Mouse (Mus musculus): ENCODE results near the gene Slc9a3r1. TPM values are rescaled to one million over a fixed set of nuclear protein-coding genes. Genes with fewer than 3 reads are reported as not detected.

Slc9a3r1 gene
- polyA plus RNA-seq, 1 experiment from 2014 or later: 22.2 TPM

- Histone ChIP-seq H3K36me3 (no peaks in the 10 kb centered on the region), H3K27ac (ENCODE audit: poor library complexity, severe bottlenecking) (peak overlapping the region; percentile 28; the same call in 1 of the 2 replicates), H3K9ac (peak overlapping the region; percentile 74), H3K27me3 (replicated peaks) (no peaks in the 10 kb centered on the region), H3K4me2 (peak overlapping the region; percentile 96), H3K4me3 (peak overlapping the region; percentile 78), H3K9me3 (replicated peaks) (no peaks in the 10 kb centered on the region), H3K4me1 (replicated peaks) (peaks cover 36% of the 10 kb centered on the region)
- WGBS: under 1% methylated on average over 47 of the region's 47 CpGs
- ATAC-seq (ENCODE audit: insufficient number of reproducible peaks, low FRiP score): peak; percentile 2; the same call in 1 of the 2 replicates
Measured at GRCm38 (mm10) chr11:115163568-115164150, 518 bp downstream of the Slc9a3r1 start.

GRCm38 (mm10) chr11:115164341-115164975 is 1.3 kb downstream of the Slc9a3r1 start:
- Histone ChIP-seq H3K9me3 (replicated peaks) (no peaks in the 10 kb centered on the region), H3K9ac (peak overlapping the region; percentile 74), H3K27ac (ENCODE audit: poor library complexity, severe bottlenecking) (no peak overlapping the region), H3K4me1 (replicated peaks) (peaks cover 33% of the 10 kb centered on the region), H3K4me2 (peak overlapping the region; percentile 96), H3K36me3 (no peaks in the 10 kb centered on the region), H3K27me3 (replicated peaks) (no peaks in the 10 kb centered on the region), H3K4me3 (peak overlapping the region; percentile 78)
- no peak for ATAC-seq (ENCODE audit: insufficient number of reproducible peaks, low FRiP score)
- under 1% methylated on average over 14 of the region's 14 CpGs for WGBS

GRCm38 (mm10) chr11:115164976-115165374 is 1.8 kb downstream of the Slc9a3r1 start:
- ATAC-seq (ENCODE audit: insufficient number of reproducible peaks, low FRiP score): no peak

GRCm38 (mm10) chr11:115166776-115167175 is 3.6 kb downstream of the Slc9a3r1 start:
- Histone ChIP-seq H3K9me3 (replicated peaks) (no peaks in the 10 kb centered on the region), H3K4me2 (no peak overlapping the region), H3K9ac (no peak overlapping the region), H3K36me3 (no peaks in the 10 kb centered on the region), H3K27ac (ENCODE audit: poor library complexity, severe bottlenecking) (no peak overlapping the region), H3K4me1 (replicated peaks) (peaks cover 34% of the 10 kb centered on the region), H3K27me3 (replicated peaks) (no peaks in the 10 kb centered on the region), H3K4me3 (no peak overlapping the region)
- WGBS: 87% methylated on average over 3 of the region's 3 CpGs
- ATAC-seq (ENCODE audit: insufficient number of reproducible peaks, low FRiP score): no peak

More at GRCm38 (mm10) chr11:115164976-115165374, 1.8 kb downstream of the Slc9a3r1 start:
- no peaks in the 10 kb centered on the region for H3K36me3 ChIP-seq
- WGBS: 3% methylated on average over 9 of the region's 9 CpGs
- peak overlapping the region; percentile 96 for H3K4me2 ChIP-seq
- peaks cover 33% of the 10 kb centered on the region for H3K4me1 ChIP-seq (replicated peaks)
- no peaks in the 10 kb centered on the region for H3K9me3 ChIP-seq (replicated peaks)
- no peak overlapping the region for H3K27ac ChIP-seq (ENCODE audit: poor library complexity, severe bottlenecking)
- H3K4me3 ChIP-seq: peak overlapping the region; percentile 78
- no peaks in the 10 kb centered on the region for H3K27me3 ChIP-seq (replicated peaks)
- peak overlapping the region; percentile 74; the same call in 1 of the 2 replicates for H3K9ac ChIP-seq

- no peak overlapping the region for H3K27ac ChIP-seq (ENCODE audit: poor library complexity, severe bottlenecking)
- H3K4me2 ChIP-seq: no peak overlapping the region
- H3K36me3 ChIP-seq: no peaks in the 10 kb centered on the region
- no peak overlapping the region for H3K4me3 ChIP-seq
- peaks cover 34% of the 10 kb centered on the region for H3K4me1 ChIP-seq (replicated peaks)
- no peaks in the 10 kb centered on the region for H3K27me3 ChIP-seq (replicated peaks)
- 70% methylated on average over 8 of the region's 8 CpGs for WGBS
- H3K9ac ChIP-seq: no peak overlapping the region
- ATAC-seq (ENCODE audit: insufficient number of reproducible peaks, low FRiP score): no peak
- no peaks in the 10 kb centered on the region for H3K9me3 ChIP-seq (replicated peaks)
Measured at GRCm38 (mm10) chr11:115167631-115168249, 4.6 kb downstream of the Slc9a3r1 start.

GRCm38 (mm10) chr11:115169430-115169829 is 6.3 kb downstream of the Slc9a3r1 start:
- 85% methylated on average over 4 of the region's 4 CpGs for WGBS

GRCm38 (mm10) chr11:115171125-115171524 is 8.0 kb downstream of the Slc9a3r1 start:
- Histone ChIP-seq H3K4me2 (no peak overlapping the region), H3K36me3 (no peaks in the 10 kb centered on the region), H3K27ac (ENCODE audit: poor library complexity, severe bottlenecking) (no peak overlapping the region), H3K9ac (no peak overlapping the region), H3K4me1 (replicated peaks) (peaks cover 46% of the 10 kb centered on the region), H3K4me3 (no peak overlapping the region), H3K27me3 (replicated peaks) (peaks cover 17% of the 10 kb centered on the region; the same call in 1 of the 2 replicates), H3K9me3 (replicated peaks) (no peaks in the 10 kb centered on the region)
- 52% methylated on average over 8 of the region's 8 CpGs for WGBS
- no peak for ATAC-seq (ENCODE audit: insufficient number of reproducible peaks, low FRiP score)

More at GRCm38 (mm10) chr11:115169430-115169829, 6.3 kb downstream of the Slc9a3r1 start:
- Histone ChIP-seq H3K27me3 (replicated peaks) (peaks cover 9% of the 10 kb centered on the region; the same call in 1 of the 2 replicates), H3K4me3 (no peak overlapping the region), H3K4me1 (replicated peaks) (peaks cover 44% of the 10 kb centered on the region), H3K4me2 (no peak overlapping the region), H3K36me3 (no peaks in the 10 kb centered on the region), H3K9ac (no peak overlapping the region), H3K9me3 (replicated peaks) (no peaks in the 10 kb centered on the region), H3K27ac (ENCODE audit: poor library complexity, severe bottlenecking) (no peak overlapping the region)
- ATAC-seq (ENCODE audit: insufficient number of reproducible peaks, low FRiP score): no peak

GRCm38 (mm10) chr11:115172825-115173287 is 9.7 kb downstream of the Slc9a3r1 start:
- Histone ChIP-seq H3K27me3 (replicated peaks) (peaks cover 21% of the 10 kb centered on the region), H3K9ac (no peak overlapping the region), H3K4me2 (peak overlapping the region; percentile 16; the same call in 1 of the 2 replicates), H3K9me3 (replicated peaks) (no peaks in the 10 kb centered on the region), H3K36me3 (no peaks in the 10 kb centered on the region), H3K27ac (ENCODE audit: poor library complexity, severe bottlenecking) (no peak overlapping the region), H3K4me3 (no peak overlapping the region), H3K4me1 (replicated peaks) (peaks cover 56% of the 10 kb centered on the region)
- WGBS: 35% methylated on average over 4 of the region's 4 CpGs
- ATAC-seq (ENCODE audit: insufficient number of reproducible peaks, low FRiP score): peak; percentile 31; the same call in 1 of the 2 replicates

- Histone ChIP-seq H3K4me3 (no peak overlapping the region), H3K9me3 (replicated peaks) (no peaks in the 10 kb centered on the region), H3K4me2 (no peak overlapping the region), H3K36me3 (no peaks in the 10 kb centered on the region), H3K27ac (ENCODE audit: poor library complexity, severe bottlenecking) (no peak overlapping the region), H3K4me1 (replicated peaks) (peaks cover 56% of the 10 kb centered on the region), H3K27me3 (replicated peaks) (peaks cover 21% of the 10 kb centered on the region), H3K9ac (peak overlapping the region; percentile 8; the same call in 1 of the 2 replicates)
- 20% methylated on average over 16 of the region's 16 CpGs for WGBS
- no peak for ATAC-seq (ENCODE audit: insufficient number of reproducible peaks, low FRiP score)
Measured at GRCm38 (mm10) chr11:115173549-115174339, 10.6 kb downstream of the Slc9a3r1 start.

- Histone ChIP-seq H3K9ac (no peak overlapping the region), H3K4me1 (replicated peaks) (peaks cover 50% of the 10 kb centered on the region), H3K4me2 (no peak overlapping the region), H3K27ac (ENCODE audit: poor library complexity, severe bottlenecking) (no peak overlapping the region), H3K9me3 (replicated peaks) (no peaks in the 10 kb centered on the region), H3K4me3 (no peak overlapping the region), H3K36me3 (no peaks in the 10 kb centered on the region), H3K27me3 (replicated peaks) (peaks cover 21% of the 10 kb centered on the region)
- WGBS: 68% methylated on average over 24 of the region's 24 CpGs
- ATAC-seq (ENCODE audit: insufficient number of reproducible peaks, low FRiP score): no peak
Measured at GRCm38 (mm10) chr11:115176399-115177190, 13.5 kb downstream of the Slc9a3r1 start.

All from heart, embryonic 12.5 days (tissue).